In genomic region chr10:23786040-23786439, GRCm38 (mm10) we compare ENCODE assay signal across 8 mouse cellular contexts. TPM values are rescaled to one million over a fixed set of nuclear protein-coding genes. Genes with fewer than 3 reads are reported as not detected.
DNase-seq lines count a peak whose midpoint lies in the region; ATAC-seq and TF ChIP-seq lines count a peak whose summit lies in the region.

No protein-coding gene starts in this region.

- H3K4me3 ChIP-seq in kidney, embryonic 14.5 days (ENCODE audit: low read length): peak overlapping the region; percentile 87
- peak overlapping the region; percentile 57 for H3K4me3 ChIP-seq in hindbrain, embryonic 15.5 days
- peak overlapping the region; percentile 84 for H3K4me3 ChIP-seq in midbrain, embryonic 16.5 days (ENCODE audit: low read depth, low read length)
- H3K4me3 ChIP-seq in lung, adult 2 months (replicated peaks; ENCODE audit: extremely low read depth, low read depth, low read length): no peak overlapping the region

- H3K27ac ChIP-seq in kidney, embryonic 14.5 days (ENCODE audit: low read depth, low read length): peak overlapping the region; percentile 7; the same call in 1 of the 2 replicates
- no peak overlapping the region for H3K27ac ChIP-seq in hindbrain, embryonic 15.5 days (replicated peaks)
- H3K27ac ChIP-seq in midbrain, embryonic 16.5 days (ENCODE audit: low read length): no peak overlapping the region

- TF ChIP-seq CTCF in lung, adult 2 months (IDR thresholded peaks at IDR 0.05; ENCODE audit: insufficient read depth, low read length): no peak

- H3K27me3 ChIP-seq in kidney, embryonic 14.5 days (ENCODE audit: control insufficient read depth, insufficient read depth, low read length): no peaks in the 10 kb centered on the region
- no peaks in the 10 kb centered on the region for H3K27me3 ChIP-seq in hindbrain, embryonic 15.5 days
- no peaks in the 10 kb centered on the region for H3K27me3 ChIP-seq in midbrain, embryonic 16.5 days (ENCODE audit: control insufficient read depth, insufficient read depth, low read depth, low read length)

- no peak for TF ChIP-seq POLR2A in lung, adult 2 months (IDR thresholded peaks at IDR 0.05; ENCODE audit: borderline replicate concordance, extremely low read depth, low read depth, low read length)

- peak overlapping the region; percentile 95 for H3K9ac ChIP-seq in kidney, embryonic 14.5 days (ENCODE audit: low read depth, low read length)
- peak overlapping the region; percentile 68 for H3K9ac ChIP-seq in hindbrain, embryonic 15.5 days
- H3K9ac ChIP-seq in midbrain, embryonic 16.5 days (ENCODE audit: low read depth, low read length): peak overlapping the region; percentile 91

- H3K9me3 ChIP-seq in kidney, embryonic 14.5 days (ENCODE audit: control insufficient read depth, low read length): no peaks in the 10 kb centered on the region
- H3K9me3 ChIP-seq in hindbrain, embryonic 15.5 days: no peaks in the 10 kb centered on the region
- no peaks in the 10 kb centered on the region for H3K9me3 ChIP-seq in midbrain, embryonic 16.5 days (replicated peaks; ENCODE audit: control insufficient read depth, low read length, poor library complexity, severe bottlenecking)

- ATAC-seq in kidney, embryonic 14.5 days (ENCODE audit: low FRiP score, low TSS enrichment): no peak
- ATAC-seq in activated CD4-positive, CD25-positive, alpha-beta regulatory T cell, adult 4 months: peak; percentile 12
- no peak for ATAC-seq in hindbrain, embryonic 15.5 days (ENCODE audit: low FRiP score, low read depth)
- no peak for ATAC-seq in midbrain, embryonic 16.5 days
- no peak for ATAC-seq in frontal cortex, adult (ENCODE audit: low TSS enrichment)

- WGBS in kidney, embryonic 14.5 days: under 1% methylated on average over 4 of the region's 4 CpGs
- WGBS in hindbrain, embryonic 15.5 days: 2% methylated on average over 4 of the region's 4 CpGs
- 2% methylated on average over 4 of the region's 4 CpGs for WGBS in midbrain, embryonic 16.5 days
- 2% methylated on average over 4 of the region's 4 CpGs for WGBS in lung, adult 2 months

- no peak for DNase-seq in kidney, postnatal 36 days
- DNase-seq in gastrocnemius, postnatal 25 days: no peak
- DNase-seq in lung, adult 2 months: no peak

- H3K4me2 ChIP-seq in kidney, embryonic 14.5 days (replicated peaks; ENCODE audit: low read depth, low read length): peak overlapping the region; percentile 66
- H3K4me2 ChIP-seq in hindbrain, embryonic 15.5 days: peak overlapping the region; percentile 91
- peak overlapping the region; percentile 98 for H3K4me2 ChIP-seq in midbrain, embryonic 16.5 days (ENCODE audit: low read length)

- peaks cover 34% of the 10 kb centered on the region for H3K36me3 ChIP-seq in kidney, embryonic 14.5 days (ENCODE audit: control insufficient read depth, insufficient read depth, low read length)
- peaks cover 30% of the 10 kb centered on the region for H3K36me3 ChIP-seq in hindbrain, embryonic 15.5 days
- H3K36me3 ChIP-seq in midbrain, embryonic 16.5 days (ENCODE audit: control insufficient read depth, insufficient read depth, low read length): peaks cover 7% of the 10 kb centered on the region

- H3K4me1 ChIP-seq in kidney, embryonic 14.5 days (ENCODE audit: control insufficient read depth, insufficient read depth, low read length): peaks cover 21% of the 10 kb centered on the region
- H3K4me1 ChIP-seq in hindbrain, embryonic 15.5 days (replicated peaks): peaks cover 39% of the 10 kb centered on the region
- H3K4me1 ChIP-seq in midbrain, embryonic 16.5 days (ENCODE audit: control insufficient read depth, insufficient read depth, low read length): peaks cover 20% of the 10 kb centered on the region
- H3K4me1 ChIP-seq in lung, adult 2 months (ENCODE audit: control insufficient read depth, insufficient read depth, low read length): no peaks in the 10 kb centered on the region; the same call in 1 of the 2 replicates

RNA-seq across cellular contexts. Expression of gene Rps12, which starts 1.0 kb away (rescaled TPM):
- 203 and 268 TPM in 2 replicates for polyA plus RNA-seq in kidney, embryonic 14.5 days (2014; fragmentation: Nextera tagmentation; extraction: Ambion mirVana)
- 100 to 1,000 TPM; 116 to 930 TPM for polyA plus RNA-seq in activated CD4-positive, CD25-positive, alpha-beta regulatory T cell, adult 4 months (2017; shearing (Covaris generic))
- polyA plus RNA-seq in hindbrain, embryonic 15.5 days (2015; fragmentation: Nextera tagmentation; extraction: Ambion mirVana): 104 and 108 TPM in 2 replicates
- polyA plus RNA-seq in midbrain, embryonic 16.5 days (2015; fragmentation: Nextera tagmentation; extraction: Ambion mirVana): 83.7 and 87.4 TPM in 2 replicates
- total RNA-seq in gastrocnemius, postnatal 25 days (2021): 100 to 1,000 TPM; 184 to 187 TPM
- polyA plus RNA-seq in lung, adult 2 months (2012; rRNA removed): 907 and 1,065 TPM in 2 replicates

RNA-seq across cellular contexts. Expression of gene Slc18b1, which starts 10.7 kb away (rescaled TPM):
- polyA plus RNA-seq in kidney, embryonic 14.5 days (2014; fragmentation: Nextera tagmentation; extraction: Ambion mirVana): 13.4 and 20.0 TPM in 2 replicates
- polyA plus RNA-seq in activated CD4-positive, CD25-positive, alpha-beta regulatory T cell, adult 4 months (2017; shearing (Covaris generic)): under 1 TPM in 1 of 2 experiments, not detected in 1; 0.25 TPM
- 20.9 and 21.8 TPM in 2 replicates for polyA plus RNA-seq in hindbrain, embryonic 15.5 days (2015; fragmentation: Nextera tagmentation; extraction: Ambion mirVana)
- polyA plus RNA-seq in midbrain, embryonic 16.5 days (2015; fragmentation: Nextera tagmentation; extraction: Ambion mirVana): 17.5 and 19.0 TPM in 2 replicates
- total RNA-seq in gastrocnemius, postnatal 25 days (2021): 1 to 10 TPM; 7.0 to 7.3 TPM
- polyA plus RNA-seq in lung, adult 2 months (2012; rRNA removed): 8.1 and 10.3 TPM in 2 replicates
